ENCODE assay signal across 8 mouse cellular contexts in genomic region chr1:184729357-184730140, GRCm38 (mm10). TPM values are rescaled to one million over a fixed set of nuclear protein-coding genes. Genes with fewer than 3 reads are reported as not detected.
DNase-seq lines count a peak whose midpoint lies in the region; ATAC-seq and TF ChIP-seq lines count a peak whose summit lies in the region.

No protein-coding gene starts in this region.

- TF ChIP-seq EP300 in liver, embryonic 14.5 days (IDR thresholded peaks at IDR 0.05; ENCODE audit: low read depth) = no peak

- H3K4me3 ChIP-seq in midbrain, embryonic 10.5 days = 0 out of 2 replicates have a peak overlapping the region, but pooled peaks have one; percentile 31
- H3K4me3 ChIP-seq in midbrain, embryonic 14.5 days (replicated peaks; ENCODE audit: low read depth, low read length) = no peak overlapping the region
- peak overlapping the region; percentile 61 for H3K4me3 ChIP-seq in heart, embryonic 12.5 days
- H3K4me3 ChIP-seq in liver, embryonic 14.5 days (ENCODE audit: insufficient read depth in 1 of 2, low read depth in 2 of 2, low read length in 2 of 2) = peak overlapping the region; percentile 25 to 38
- peak overlapping the region; percentile 56 for H3K4me3 ChIP-seq in small intestine, adult 2 months (ENCODE audit: low read depth, low read length)

- ATAC-seq in midbrain, embryonic 14.5 days (ENCODE audit: low FRiP score, low TSS enrichment) = no peak
- no peak for ATAC-seq in heart, embryonic 12.5 days (ENCODE audit: insufficient number of reproducible peaks, low FRiP score)
- ATAC-seq in liver, embryonic 14.5 days (ENCODE audit: insufficient read depth) = no peak

- H3K27me3 ChIP-seq in midbrain, embryonic 10.5 days (ENCODE audit: low read depth, poor library complexity, severe bottlenecking) = peaks cover 98% of the 10 kb centered on the region
- H3K27me3 ChIP-seq in midbrain, embryonic 14.5 days (ENCODE audit: control insufficient read depth, insufficient read depth, low read length) = peaks cover 93% of the 10 kb centered on the region
- peaks cover 78% of the 10 kb centered on the region for H3K27me3 ChIP-seq in heart, embryonic 12.5 days (replicated peaks)
- peaks cover 98% of the 10 kb centered on the region for H3K27me3 ChIP-seq in liver, embryonic 14.5 days (ENCODE audit: control insufficient read depth, insufficient read depth, low read length)
- H3K27me3 ChIP-seq in small intestine, adult 2 months (ENCODE audit: control insufficient read depth, insufficient read depth, low read length) = peaks cover 79% of the 10 kb centered on the region

- H3K4me1 ChIP-seq in midbrain, embryonic 10.5 days = peaks cover 36% of the 10 kb centered on the region
- peaks cover 17% of the 10 kb centered on the region for H3K4me1 ChIP-seq in midbrain, embryonic 14.5 days (ENCODE audit: control insufficient read depth, insufficient read depth, low read length)
- H3K4me1 ChIP-seq in heart, embryonic 12.5 days (replicated peaks) = peaks cover 33% of the 10 kb centered on the region
- no peaks in the 10 kb centered on the region; a peak in 1 of 4 replicates for H3K4me1 ChIP-seq in liver, embryonic 14.5 days (replicated peaks; ENCODE audit: control insufficient read depth in 2 of 2, insufficient read depth in 2 of 2, low read length in 1 of 2)
- H3K4me1 ChIP-seq in small intestine, adult 2 months (ENCODE audit: control insufficient read depth, insufficient read depth, insufficient read length, low read length) = peaks cover 8% of the 10 kb centered on the region; the same call in 1 of the 2 replicates

- no peak overlapping the region for H3K9ac ChIP-seq in midbrain, embryonic 14.5 days (replicated peaks; ENCODE audit: low read length)
- no peak overlapping the region for H3K9ac ChIP-seq in heart, embryonic 12.5 days
- H3K9ac ChIP-seq in liver, embryonic 14.5 days (replicated peaks) = peak overlapping the region; percentile 28; the same call in 1 of the 2 replicates

- peak; percentile 54 for DNase-seq in midbrain, embryonic 10.5 days (ENCODE audit: low spot score)
- DNase-seq in midbrain, embryonic 14.5 days = no peak
- no peak for DNase-seq in liver, embryonic 14.5 days (ENCODE audit: low read depth in 3 of 3, low spot score in 3 of 3)
- no peak for DNase-seq in cerebellum, adult 11 months
- no peak for DNase-seq in frontal cortex, adult 2 months (ENCODE audit: extremely low spot score in 1 of 2, low spot score in 1 of 2)
- DNase-seq in layer of hippocampus, postnatal 36 days = no peak

- H3K4me2 ChIP-seq in midbrain, embryonic 14.5 days (ENCODE audit: low read length) = no peak overlapping the region
- peak overlapping the region; percentile 91 for H3K4me2 ChIP-seq in heart, embryonic 12.5 days
- H3K4me2 ChIP-seq in liver, embryonic 14.5 days (ENCODE audit: low read depth) = peak overlapping the region; percentile 31

- TF ChIP-seq CTCF in liver, embryonic 14.5 days (IDR thresholded peaks at IDR 0.05; ENCODE audit: low read depth) = no peak
- no peak for TF ChIP-seq CTCF in small intestine, adult 2 months (IDR thresholded peaks at IDR 0.05; ENCODE audit: extremely low read depth, insufficient read length, insufficient replicate concordance, low read depth, low read length)

- no peaks in the 10 kb centered on the region for H3K36me3 ChIP-seq in midbrain, embryonic 10.5 days
- H3K36me3 ChIP-seq in midbrain, embryonic 14.5 days (ENCODE audit: control insufficient read depth, insufficient read depth, low read length) = no peaks in the 10 kb centered on the region
- no peaks in the 10 kb centered on the region for H3K36me3 ChIP-seq in heart, embryonic 12.5 days
- no peaks in the 10 kb centered on the region for H3K36me3 ChIP-seq in liver, embryonic 14.5 days (replicated peaks; ENCODE audit: control insufficient read depth, insufficient read depth, low read depth)
- peaks cover 2% of the 10 kb centered on the region; the same call in 1 of the 2 replicates for H3K36me3 ChIP-seq in small intestine, adult 2 months (ENCODE audit: control insufficient read depth, insufficient read depth, low read length)

- 1% methylated on average over 19 of the region's 19 CpGs for WGBS in midbrain, embryonic 10.5 days
- 3% methylated on average over 19 of the region's 19 CpGs for WGBS in midbrain, embryonic 14.5 days
- 10% methylated on average over 19 of the region's 19 CpGs for WGBS in heart, embryonic 12.5 days
- 38% methylated on average over 19 of the region's 19 CpGs for WGBS in liver, embryonic 14.5 days (ENCODE audit: insufficient replicate concordance)
- WGBS in small intestine, adult 2 months = 14% methylated on average over 19 of the region's 19 CpGs

- TF ChIP-seq POLR2A in small intestine, adult 2 months (IDR thresholded peaks at IDR 0.05; ENCODE audit: low read depth, low read length) = no peak

- no peaks in the 10 kb centered on the region for H3K9me3 ChIP-seq in midbrain, embryonic 10.5 days (replicated peaks)
- no peaks in the 10 kb centered on the region for H3K9me3 ChIP-seq in midbrain, embryonic 14.5 days (ENCODE audit: control insufficient read depth, low read length)
- no peaks in the 10 kb centered on the region for H3K9me3 ChIP-seq in heart, embryonic 12.5 days (replicated peaks)
- H3K9me3 ChIP-seq in liver, embryonic 14.5 days (ENCODE audit: control insufficient read depth, low read length) = no peaks in the 10 kb centered on the region

- no peak overlapping the region for H3K27ac ChIP-seq in midbrain, embryonic 10.5 days (replicated peaks)
- H3K27ac ChIP-seq in midbrain, embryonic 14.5 days (replicated peaks; ENCODE audit: low read depth, low read length) = no peak overlapping the region
- no peak overlapping the region for H3K27ac ChIP-seq in heart, embryonic 12.5 days (ENCODE audit: poor library complexity, severe bottlenecking)
- H3K27ac ChIP-seq in liver, embryonic 14.5 days = no peak overlapping the region
- peak overlapping the region; percentile 76 for H3K27ac ChIP-seq in small intestine, adult 2 months (ENCODE audit: insufficient read depth, low read depth, low read length)

RNA-seq across cellular contexts. Expression of gene Hlx, which starts 2.9 kb away (rescaled TPM):
- polyA plus RNA-seq in midbrain, embryonic 10.5 days (2016; fragmentation: Nextera tagmentation; extraction: Ambion mirVana) = 2.5 and 4.8 TPM in 2 replicates
- 0.35 and 1.2 TPM in 2 replicates for polyA plus RNA-seq in midbrain, embryonic 14.5 days (2014; fragmentation: Nextera tagmentation; extraction: Ambion mirVana)
- 8.7 and 8.8 TPM in 2 replicates for polyA plus RNA-seq in heart, embryonic 12.5 days (2016; fragmentation: Nextera tagmentation; extraction: Ambion mirVana)
- 2.7 and 3.1 TPM in 2 replicates for polyA plus RNA-seq in liver, embryonic 14.5 days (2012; rRNA removed)
- polyA plus RNA-seq in liver, embryonic 14.5 days (2014; fragmentation: Nextera tagmentation; extraction: Ambion mirVana) = 3.5 and 3.9 TPM in 2 replicates
- 12.2 and 18.4 TPM in 2 replicates for polyA plus RNA-seq in small intestine, adult 2 months (2012; rRNA removed)
- polyA plus RNA-seq in frontal cortex, adult 2 months (2012; rRNA removed) = 0.76 and 0.96 TPM in 2 replicates
- total RNA-seq in layer of hippocampus, postnatal 36 days (2021) = under 1 TPM; 0.75 to 0.81 TPM
